Mouse (Mus musculus) c-Kit-positive CD71-negative TER-119-negative erythroid progenitor cells, embryonic 14.5 days (primary cell): ENCODE data around the gene Zfp672.

ENCODE experiments used
- DNase-seq: peaks from one replicate; pipeline ENCODE4 v3.0.0-alpha.2; 2013; ENCODE audit warnings: low read depth

The Zfp672 gene

DNA sequence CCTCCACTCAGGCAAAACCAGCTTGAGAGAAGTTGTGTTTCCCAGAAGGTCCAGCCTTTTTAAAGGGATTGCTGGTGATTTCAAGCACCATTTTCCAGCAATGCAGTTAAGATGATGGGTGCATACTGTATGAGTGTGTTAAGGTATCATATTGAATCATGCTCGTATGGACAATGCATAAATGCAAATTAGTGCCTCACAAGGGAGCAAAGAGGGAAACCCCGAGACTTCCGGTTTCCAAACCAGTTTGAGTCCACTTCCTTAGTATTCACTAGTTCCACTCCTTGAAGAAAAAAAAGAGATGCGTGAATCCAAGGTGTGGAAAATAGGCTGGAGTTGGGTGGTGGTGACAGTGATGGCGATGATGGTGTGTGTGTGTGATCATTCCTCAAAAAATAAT lies 47.6 kb downstream of the Zfp672 start:
- DNase-seq: no peak

- DNase-seq: no peak
Measured at GRCm38 (mm10) chr11:58281970-58282496, 48.1 kb downstream of the Zfp672 start.

GRCm38 (mm10) chr11:58275756-58276155 lies 54.4 kb downstream of the Zfp672 start:
- DNase-seq: no peak

DNA sequence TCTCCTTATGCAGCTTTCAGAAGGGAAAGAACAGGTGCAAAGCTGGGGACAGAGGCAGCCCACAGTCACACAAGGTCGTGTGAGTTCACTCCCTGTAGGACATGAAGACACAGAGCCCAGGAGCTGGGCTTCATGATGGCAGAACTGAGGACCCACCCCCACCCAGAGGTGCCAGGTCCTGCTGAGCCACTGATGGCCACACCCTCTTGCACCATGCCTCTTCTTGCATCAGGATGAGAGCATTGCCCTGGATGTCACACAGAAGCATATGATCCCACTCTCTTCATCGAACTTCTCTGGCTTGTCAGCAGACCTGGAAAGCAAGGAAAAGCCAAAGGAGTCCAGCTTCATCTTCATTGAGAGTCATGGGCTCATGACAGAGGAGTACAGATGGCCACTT lies 55.6 kb downstream of the Zfp672 start, which contains the start of gene 4930438A08Rik:
4930438A08Rik (plus strand) TSS at position 228 of the 400 bp plus-strand sequence.
- no peak for DNase-seq

DNA sequence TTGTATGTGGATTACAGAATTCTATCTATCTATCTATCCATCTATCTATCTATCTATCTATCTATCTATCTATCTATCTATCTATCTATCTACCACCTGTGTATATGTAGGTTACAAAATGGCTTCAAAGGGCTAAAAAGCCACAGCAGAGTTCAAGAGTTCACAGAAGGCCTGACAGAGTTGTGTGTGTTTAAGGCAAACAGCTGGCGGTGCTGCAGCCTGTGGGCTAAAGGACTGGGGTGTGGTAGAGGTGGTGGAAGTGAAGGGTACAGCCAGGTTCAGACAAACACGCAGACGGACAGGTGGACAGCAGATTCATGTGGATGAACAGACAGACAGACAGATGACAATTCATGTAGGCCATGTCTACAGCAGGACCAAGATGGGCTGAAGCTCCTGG lies 61.9 kb downstream of the Zfp672 start:
- no peak for DNase-seq
